Mouse (Mus musculus): ENCODE data around the gene Olfr13.

DNA sequence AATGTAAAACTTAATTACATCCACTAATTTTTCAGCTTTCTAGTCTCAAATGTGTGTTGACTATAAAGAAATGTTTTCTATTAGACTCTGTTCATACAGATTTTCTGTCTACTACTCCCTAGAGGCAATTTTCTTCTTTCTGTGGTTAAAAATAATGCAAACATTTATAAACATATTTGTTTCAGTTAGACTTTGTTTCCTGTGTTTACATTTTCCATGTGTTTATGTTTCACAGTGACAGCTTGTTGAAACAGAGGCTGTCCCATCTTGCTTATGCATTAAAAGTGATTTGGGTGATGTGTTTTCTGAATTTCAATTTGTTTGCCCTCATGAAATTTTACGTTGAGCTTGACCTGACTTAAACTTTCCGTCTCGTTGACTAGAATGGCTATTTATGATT is 19.0 kb downstream of the Olfr13 start:
- TF ChIP-seq MYOG (IDR thresholded peaks at IDR 0.05; ENCODE audit: control insufficient read depth in 1 of 3, insufficient read depth in 1 of 3, insufficient read length in 2 of 3, low read depth in 2 of 3), result no peak
- TF ChIP-seq USF1 (IDR thresholded peaks at IDR 0.05; ENCODE audit: low read depth), result no peak
